Mouse (Mus musculus) megakaryocyte-erythroid progenitor cell, adult 5-6 weeks (primary cell): ENCODE data around the gene Ccdc32. TPM values are rescaled to one million over a fixed set of nuclear protein-coding genes. Genes with fewer than 3 reads are reported as not detected.

ENCODE experiments used
- ATAC-seq: replicated peaks from 2 replicates; pipeline ENCODE4 v1.8.0; 2016; ENCODE audit warnings: mild to moderate bottlenecking, inconsistent platforms; ENCODE audit not compliant: severe bottlenecking, poor library complexity, low FRiP score, low TSS enrichment
- total RNA-seq, 2 experiments: library from RNA; stranded (forward) in 1 of 2; stranded (reverse) in 1 of 2; fragments of 200-1000, 215-1000 nt in 1 of 2; fragments of >200 nt in 1 of 2; fragmentation: Nextera tagmentation in 1 of 2; gene quantifications; 2 replicates each; pipeline ENCODE4 v1.2.3; 2014 to 2017

Ccdc32 gene
- total RNA-seq, 2 experiments from 2014 or later, result 18.7 TPM

DNA sequence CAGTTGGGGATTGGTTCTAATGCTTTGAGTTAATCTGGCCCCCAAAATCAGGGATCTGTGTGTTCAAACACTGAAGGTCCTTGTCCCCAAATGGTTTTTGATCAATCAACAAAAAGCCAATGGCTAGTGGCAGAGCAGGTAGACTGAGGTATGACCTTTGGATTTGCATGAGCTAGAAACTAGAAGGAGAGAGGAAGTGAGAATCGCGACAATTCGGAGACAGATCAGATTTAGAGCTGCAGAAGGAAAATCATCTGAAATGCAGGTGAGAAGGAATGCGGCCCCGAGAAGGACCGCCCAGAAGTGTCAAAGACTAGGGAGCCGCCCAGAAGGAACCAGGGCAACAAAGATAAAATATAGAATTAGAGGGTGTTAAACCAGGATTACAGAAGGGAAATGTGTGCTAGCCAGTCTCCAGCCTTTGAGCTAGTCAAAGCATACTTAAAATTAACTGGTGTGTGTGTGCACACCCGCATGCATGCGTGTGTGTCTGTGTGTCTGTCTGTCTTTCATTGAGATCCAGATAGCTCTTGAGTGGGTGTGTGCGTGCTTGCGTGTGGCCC is 59.5 kb downstream of the Ccdc32 start:
- no peak for ATAC-seq

Other genes starting within 250 kb of the Ccdc32 start
- gene Disp2, start 249.7 kb downstream of the Ccdc32 start, total RNA-seq (2014; fragmentation: Nextera tagmentation), result not detected in 2 replicates
- not detected in 2 replicates for gene Disp2, start 249.7 kb downstream of the Ccdc32 start, total RNA-seq (2017)
- gene Knstrn, start 215.4 kb downstream of the Ccdc32 start, total RNA-seq (2014; fragmentation: Nextera tagmentation), result 22.4 and 38.8 TPM in 2 replicates
- gene Knstrn, start 215.4 kb downstream of the Ccdc32 start, total RNA-seq (2017), result 59.1 and 104 TPM in 2 replicates
- 17.9 and 24.0 TPM in 2 replicates for gene Ivd, start 167.4 kb downstream of the Ccdc32 start, total RNA-seq (2014; fragmentation: Nextera tagmentation)
- gene Ivd, start 167.4 kb downstream of the Ccdc32 start, total RNA-seq (2017), result 15.7 and 30.3 TPM in 2 replicates
- 11.9 and 13.9 TPM in 2 replicates for gene Bahd1, start 129.0 kb downstream of the Ccdc32 start, total RNA-seq (2014; fragmentation: Nextera tagmentation)
- gene Bahd1, start 129.0 kb downstream of the Ccdc32 start, total RNA-seq (2017), result 4.9 and 7.2 TPM in 2 replicates
- gene Chst14, start 102.9 kb downstream of the Ccdc32 start, total RNA-seq (2014; fragmentation: Nextera tagmentation), result 2.2 and 3.6 TPM in 2 replicates
- gene Chst14, start 102.9 kb downstream of the Ccdc32 start, total RNA-seq (2017), result 1.1 and 1.7 TPM in 2 replicates
- 19.0 and 25.4 TPM in 2 replicates for gene Rpusd2, start 5.4 kb upstream of the Ccdc32 start, total RNA-seq (2014; fragmentation: Nextera tagmentation)
- 20.1 and 23.0 TPM in 2 replicates for gene Rpusd2, start 5.4 kb upstream of the Ccdc32 start, total RNA-seq (2017)
- 79.0 and 81.2 TPM in 2 replicates for gene Knl1, start 17.7 kb upstream of the Ccdc32 start, total RNA-seq (2014; fragmentation: Nextera tagmentation)
- 89.9 and 91.0 TPM in 2 replicates for gene Knl1, start 17.7 kb upstream of the Ccdc32 start, total RNA-seq (2017)
- 38.1 and 53.7 TPM in 2 replicates for gene Rad51, start 83.4 kb upstream of the Ccdc32 start, total RNA-seq (2014; fragmentation: Nextera tagmentation)
- 28.4 and 33.1 TPM in 2 replicates for gene Rad51, start 83.4 kb upstream of the Ccdc32 start, total RNA-seq (2017)
- gene Rmdn3, start 127.6 kb upstream of the Ccdc32 start, total RNA-seq (2014; fragmentation: Nextera tagmentation), result 40.0 and 58.7 TPM in 2 replicates
- gene Rmdn3, start 127.6 kb upstream of the Ccdc32 start, total RNA-seq (2017), result 61.9 and 76.4 TPM in 2 replicates
- gene Gchfr, start 138.4 kb upstream of the Ccdc32 start, total RNA-seq (2014; fragmentation: Nextera tagmentation), result 1.0 TPM in 1 of 2 replicates, not detected in the other
- not detected in 2 replicates for gene Gchfr, start 138.4 kb upstream of the Ccdc32 start, total RNA-seq (2017)
- gene Gm14137, start 145.1 kb upstream of the Ccdc32 start, total RNA-seq (2014; fragmentation: Nextera tagmentation), result not detected in 2 replicates
- not detected in 2 replicates for gene Gm14137, start 145.1 kb upstream of the Ccdc32 start, total RNA-seq (2017)
- 22.5 and 46.2 TPM in 2 replicates for gene Zfyve19, start 179.2 kb upstream of the Ccdc32 start, total RNA-seq (2014; fragmentation: Nextera tagmentation)
- 29.4 and 35.9 TPM in 2 replicates for gene Zfyve19, start 179.2 kb upstream of the Ccdc32 start, total RNA-seq (2017)
- 10.3 and 21.8 TPM in 2 replicates for gene Dnajc17, start 179.4 kb upstream of the Ccdc32 start, total RNA-seq (2014; fragmentation: Nextera tagmentation)
- 39.6 and 52.1 TPM in 2 replicates for gene Dnajc17, start 179.4 kb upstream of the Ccdc32 start, total RNA-seq (2017)
- not detected in 2 replicates for gene Ppp1r14d, start 200.5 kb upstream of the Ccdc32 start, total RNA-seq (2014; fragmentation: Nextera tagmentation)
- gene Ppp1r14d, start 200.5 kb upstream of the Ccdc32 start, total RNA-seq (2017), result not detected in 2 replicates
- gene Spint1, start 208.0 kb upstream of the Ccdc32 start, total RNA-seq (2014; fragmentation: Nextera tagmentation), result not detected in 2 replicates
- gene Spint1, start 208.0 kb upstream of the Ccdc32 start, total RNA-seq (2017), result 0.42 TPM in 1 of 2 replicates, not detected in the other
- not detected in 2 replicates for gene Rhov, start 241.9 kb upstream of the Ccdc32 start, total RNA-seq (2014; fragmentation: Nextera tagmentation)
- not detected in 2 replicates for gene Rhov, start 241.9 kb upstream of the Ccdc32 start, total RNA-seq (2017)